22 mouse cellular contexts compared by ENCODE assay signal in the genomic region with DNA sequence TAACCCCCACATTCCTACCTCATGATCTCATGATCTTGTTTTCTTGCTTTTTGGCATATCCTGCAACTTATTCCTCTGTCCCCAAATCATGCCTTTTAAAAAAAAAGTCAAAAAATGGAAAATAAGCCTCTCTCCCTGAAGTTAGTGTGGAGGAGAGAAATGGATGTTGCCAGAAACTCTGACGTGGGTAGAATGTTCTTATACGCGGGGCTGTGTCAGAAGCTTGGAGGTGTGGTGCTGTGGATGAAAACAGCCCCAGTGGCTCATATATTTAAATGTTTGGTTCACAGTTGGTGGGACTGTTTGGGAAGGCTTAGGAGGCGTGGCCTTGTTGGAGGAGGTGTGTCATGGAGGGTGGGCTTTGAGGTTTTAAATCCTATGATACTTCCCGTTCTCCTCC.
A peak's percentile ranks its signal among the peaks of the same experiment; 100 is the strongest.
DNase-seq lines count a peak whose midpoint lies in the region; ATAC-seq and TF ChIP-seq lines count a peak whose summit lies in the region.
"Had no signal": no experiment of that assay in that cellular context is flagged by ENCODE, and none has a peak within 500 bp of the region (broad histone marks: within the 10 kb centered on the region; RNA-seq: fewer than 3 reads in every experiment).

No protein-coding gene starts in this region.

- H3K4me3 ChIP-seq in bone marrow macrophage, adult 2 months (ENCODE audit: insufficient read depth, low read length): no peak overlapping the region

- peak; percentile 56; the same call in 1 of the 2 replicates for ATAC-seq in frontal cortex, adult (ENCODE audit: low TSS enrichment)
- ATAC-seq: activated CD4-positive, CD25-positive, alpha-beta regulatory T cell, adult 4 months; CD4-positive, CD25-positive, alpha-beta regulatory T cell, adult 4 months; Patski had no signal

- DNase-seq in frontal cortex, postnatal 10 days (ENCODE audit: low spot score in 2 of 2): no peak
- DNase-seq in brain, adult 2 months (ENCODE audit: low read depth, low spot score): peak; percentile 66
- peak; percentile 45 for DNase-seq in telencephalon, adult 2 months (ENCODE audit: low read depth, low spot score)
- DNase-seq in right cerebral cortex, postnatal 4 days: no peak
- DNase-seq in adrenal gland, postnatal 25 days: no peak
- no peak for DNase-seq in urinary bladder, adult 2 months (ENCODE audit: low spot score)
- DNase-seq: adrenal gland, adult 2 months; adrenal gland, adult 8-10 months; adrenal gland, postnatal 10 days; adrenal gland, postnatal 14 days; adrenal gland, postnatal 36 days; B cell, adult 2 months; cerebellum, adult 11 months; cerebellum, adult 11-12 months; cerebellum, adult 18-20 months; cerebellum, adult 2 months; cerebellum, adult 8-10 months had no signal

- no peak for TF ChIP-seq POLR2A in bone marrow macrophage, adult 2 months (IDR thresholded peaks at IDR 0.05; ENCODE audit: borderline replicate concordance, low read depth, low read length)

- no peak for TF ChIP-seq CTCF in bone marrow macrophage, adult 2 months (IDR thresholded peaks at IDR 0.05; ENCODE audit: low read depth, low read length)

- peaks cover 7% of the 10 kb centered on the region for H3K4me1 ChIP-seq in bone marrow macrophage, adult 2 months (ENCODE audit: control insufficient read depth, insufficient read depth, low read length)

- peak overlapping the region; percentile 29; the same call in 1 of the 2 replicates for H3K27ac ChIP-seq in bone marrow macrophage, adult 2 months (ENCODE audit: insufficient read depth, low read depth, low read length)

Comparison
In these comparisons a context has a peak if more than half of its experiments do, and no peak if none do; other contexts are left out.
1. DNase-seq: peak in brain, adult 2 months (single experiment) and telencephalon, adult 2 months (single experiment); none in frontal cortex, postnatal 10 days (0 of 2), right cerebral cortex, postnatal 4 days (single experiment), adrenal gland, postnatal 25 days (single experiment) and urinary bladder, adult 2 months (single experiment).